ENCODE assay signal across 10 mouse cellular contexts in genomic region chr19:46248991-46249390, GRCm38 (mm10). TPM values are rescaled to one million over a fixed set of nuclear protein-coding genes. Genes with fewer than 3 reads are reported as not detected.
A peak's percentile ranks its signal among the peaks of the same experiment; 100 is the strongest.
DNase-seq lines count a peak whose midpoint lies in the region; ATAC-seq lines count a peak whose summit lies in the region.
"Had no signal": no experiment of that assay in that cellular context is flagged by ENCODE, and none has a peak within 500 bp of the region (broad histone marks: within the 10 kb centered on the region; RNA-seq: fewer than 3 reads in every experiment).

No protein-coding gene starts in this region.

- H3K9me3 ChIP-seq in forebrain, embryonic 15.5 days, result no peaks in the 10 kb centered on the region
- H3K9me3 ChIP-seq: stomach, embryonic 15.5 days had no signal

- H3K9ac ChIP-seq in forebrain, embryonic 15.5 days (replicated peaks), result no peak overlapping the region
- H3K9ac ChIP-seq: stomach, embryonic 15.5 days had no signal

- H3K27me3 ChIP-seq in forebrain, embryonic 15.5 days, result no peaks in the 10 kb centered on the region
- H3K27me3 ChIP-seq: stomach, embryonic 15.5 days had no signal

- no peaks in the 10 kb centered on the region for H3K4me1 ChIP-seq in forebrain, embryonic 15.5 days
- H3K4me1 ChIP-seq: stomach, embryonic 15.5 days had no signal

- H3K4me3 ChIP-seq in forebrain, embryonic 15.5 days, result no peak overlapping the region
- H3K4me3 ChIP-seq: stomach, embryonic 15.5 days had no signal

- 0 out of 2 replicates have a peak, but pooled peaks cover 16% of the 10 kb centered on the region for H3K36me3 ChIP-seq in forebrain, embryonic 15.5 days

- ATAC-seq in forebrain, embryonic 15.5 days (replicated peaks), result no peak
- ATAC-seq: hindbrain, embryonic 16.5 days had no signal

- H3K27ac ChIP-seq in forebrain, embryonic 15.5 days (replicated peaks), result no peak overlapping the region
- H3K27ac ChIP-seq: stomach, embryonic 15.5 days had no signal

- no peak overlapping the region for H3K4me2 ChIP-seq in forebrain, embryonic 15.5 days (replicated peaks)
- H3K4me2 ChIP-seq: stomach, embryonic 15.5 days had no signal

- WGBS in forebrain, embryonic 15.5 days, result 42% methylated on average over 7 of the region's 7 CpGs

- DNase-seq in gastrocnemius, adult 18-20 months (ENCODE audit: low spot score), result peak; percentile 33
- no peak for DNase-seq in gastrocnemius, postnatal 25 days
- peak; percentile 28 to 35 for DNase-seq in right cerebral cortex, postnatal 10 days (ENCODE audit: low spot score in 2 of 2)
- no peak for DNase-seq in right cerebral cortex, postnatal 36 days (ENCODE audit: low spot score in 2 of 2)
- peak; percentile 71 to 72 for DNase-seq in cerebellum, postnatal 14 days
- DNase-seq in retina, postnatal 1 day, result peak; percentile 11
- no peak for DNase-seq in frontal cortex, adult 2 months (ENCODE audit: extremely low spot score in 1 of 2, low spot score in 1 of 2)

RNA-seq across cellular contexts. Expression of gene Nfkb2, which starts 55.1 kb away (rescaled TPM):
- 10 to 100 TPM in 1 of 2 experiments, 1 to 10 TPM in 1; 7.7 to 10.9 TPM for total RNA-seq in gastrocnemius, adult 18-20 months (2021)
- 1 to 10 TPM; 7.2 to 8.5 TPM for total RNA-seq in gastrocnemius, postnatal 25 days (2021)
- 1.9 and 2.2 TPM in 2 replicates for polyA plus RNA-seq in forebrain, embryonic 15.5 days (2015; fragmentation: Nextera tagmentation; extraction: Ambion mirVana)
- polyA plus RNA-seq in frontal cortex, adult 2 months (2012; rRNA removed), result 2.9 and 3.1 TPM in 2 replicates

Comparison
In these comparisons a context has a peak if more than half of its experiments do, and no peak if none do; other contexts are left out.
1. DNase-seq: peak in gastrocnemius, adult 18-20 months (single experiment), right cerebral cortex, postnatal 10 days (2 of 2), cerebellum, postnatal 14 days (2 of 2) and retina, postnatal 1 day (single experiment); none in gastrocnemius, postnatal 25 days (single experiment), right cerebral cortex, postnatal 36 days (0 of 2) and frontal cortex, adult 2 months (0 of 2).